Mouse (Mus musculus) midbrain, embryonic 13.5 days (tissue): ENCODE data around the gene Zfp708. TPM values are rescaled to one million over a fixed set of nuclear protein-coding genes. Genes with fewer than 3 reads are reported as not detected.
"Not testable (repeated sequence)": the region's sequence is repeated elsewhere in the genome, so short reads cannot be mapped to it uniquely, and the experiment has no call there.

Source experiments
- ATAC-seq: fragments of 200-750 bp; cut with Nextera tagmentation; 2 replicates; pipeline ENCODE4 v1.8.0; 2017; ENCODE audit warnings: mild to moderate bottlenecking, moderate TSS enrichment, moderate library complexity
- H3K27ac ChIP-seq: fragments of 300-500 bp; sonication (generic); 2 replicates; pipeline ENCODE4 v1.5.1; 2015; ENCODE audit warnings: inconsistent platforms, mild to moderate bottlenecking, moderate library complexity
- H3K27me3 ChIP-seq: fragments of 300-500 bp; sonication (generic); 2 replicates; pipeline ENCODE4 v1.6.1; 2015; ENCODE audit warnings: mild to moderate bottlenecking, inconsistent platforms
- H3K36me3 ChIP-seq: fragments of 300-500 bp; sonication (generic); 2 replicates; pipeline ENCODE4 v1.6.1; 2015; ENCODE audit warnings: mild to moderate bottlenecking, inconsistent platforms
- H3K4me1 ChIP-seq: fragments of 300-500 bp; sonication (generic); replicated peaks from 2 replicates; pipeline ENCODE4 v1.6.1; 2015; ENCODE audit warnings: inconsistent platforms
- H3K4me2 ChIP-seq: fragments of 300-500 bp; sonication (generic); replicated peaks from 2 replicates; pipeline ENCODE4 v1.6.1; 2015; ENCODE audit warnings: moderate library complexity, mild to moderate bottlenecking, inconsistent platforms
- H3K4me3 ChIP-seq: fragments of 300-500 bp; sonication (generic); replicated peaks from 2 replicates; pipeline ENCODE4 v1.5.1; 2015; ENCODE audit warnings: mild to moderate bottlenecking, inconsistent platforms
- H3K9ac ChIP-seq: fragments of 300-500 bp; sonication (generic); replicated peaks from 2 replicates; pipeline ENCODE4 v1.6.1; 2015; ENCODE audit warnings: mild to moderate bottlenecking, inconsistent platforms
- H3K9me3 ChIP-seq: fragments of 300-500 bp; sonication (generic); 2 replicates; pipeline ENCODE4 v1.6.1; 2016; ENCODE audit warnings: mild to moderate bottlenecking, inconsistent platforms
- WGBS: fragments of 180-500 bp; shearing (Covaris S2); methylation state at CpG from one replicate; pipeline ENCODE4 v1.1.7; 2015; 5-methylcytosine and 5-hydroxymethylcytosine counted together
- polyA plus RNA-seq: library from polyadenylated mRNA; unstranded; fragments of >200 nt; fragmentation: Nextera tagmentation; extraction: Ambion mirVana; gene quantifications from 2 replicates; pipeline ENCODE4 v1.2.1, GENCODE M21; 2015

The Zfp708 gene
- polyA plus RNA-seq, result 9.5 and 10.1 TPM in 2 replicates

DNA sequence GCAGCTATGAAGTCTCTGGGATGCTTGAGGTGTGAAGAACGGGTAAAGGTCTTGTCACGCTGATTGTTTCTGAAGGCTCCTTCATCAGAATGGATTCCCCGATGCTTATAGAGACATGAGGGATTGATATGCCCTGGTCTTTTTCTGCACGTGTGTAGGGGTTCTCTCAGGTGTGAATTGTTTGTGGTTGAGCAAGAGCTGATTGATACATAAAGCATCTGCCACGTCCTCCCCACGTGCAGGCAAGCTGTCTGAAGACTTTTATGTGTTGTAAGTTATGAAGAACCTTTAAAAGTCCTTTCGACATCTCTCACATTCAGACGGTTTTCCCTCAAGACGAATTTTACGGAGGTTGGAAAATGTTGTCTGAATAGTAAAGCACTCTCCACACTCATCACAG, at the start of gene Zfp708:
Zfp708 (minus strand) TSS at position 101 of the 400 bp plus-strand sequence.
- Histone ChIP-seq H3K9me3 (no peaks in the 10 kb centered on the region), H3K9ac (no peak within 1 kb of the TSS), H3K4me2 (no peak within 1 kb of the TSS), H3K27ac (no peak within 1 kb of the TSS), H3K36me3 (no peaks in the 10 kb centered on the region), H3K4me1 (no peaks in the 10 kb centered on the region), H3K4me3 (no peak within 1 kb of the TSS), H3K27me3 (no peaks in the 10 kb centered on the region)
- WGBS, result 91% methylated on average over 10 of the region's 10 CpGs
- ATAC-seq, result no peak

GRCm38 (mm10) chr13:67128038-67128721, 30.4 kb upstream of the Zfp708 start:
- 0% methylated on average over 18 of the region's 18 CpGs for WGBS

DNA sequence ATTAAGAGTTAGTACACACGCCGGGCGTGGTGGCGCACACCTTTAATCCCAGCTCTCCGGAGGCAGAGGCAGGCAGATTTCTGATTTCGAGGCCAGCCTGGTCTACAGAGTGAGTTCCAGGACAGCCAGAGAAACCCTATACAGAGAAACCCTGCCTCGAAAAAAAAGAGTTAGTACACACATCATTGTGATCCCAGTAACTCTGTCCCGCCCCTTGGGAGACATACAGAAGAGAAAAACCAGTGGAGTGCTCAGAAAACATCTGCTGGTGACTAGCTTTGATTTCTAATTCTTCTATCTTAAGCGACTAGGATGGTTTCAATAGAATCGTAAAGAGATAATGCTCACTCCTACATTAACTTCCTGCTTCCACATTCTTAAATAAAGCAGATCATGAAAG, 29.7 kb upstream of the Zfp708 start:
- not testable (repeated sequence) for H3K9me3 ChIP-seq, H3K27ac ChIP-seq, H3K36me3 ChIP-seq, H3K27me3 ChIP-seq, H3K4me1 ChIP-seq, H3K9ac ChIP-seq
- WGBS, result 81% methylated on average over 10 of the region's 10 CpGs
- peak overlapping the region; percentile 66 for H3K4me3 ChIP-seq
- peak; percentile 28 for ATAC-seq
- peak overlapping the region; percentile 71 for H3K4me2 ChIP-seq

More at GRCm38 (mm10) chr13:67128038-67128721, 30.4 kb upstream of the Zfp708 start:
- peaks cover 9% of the 10 kb centered on the region; the same call in 1 of the 2 replicates for H3K4me1 ChIP-seq
- H3K27ac ChIP-seq, result peak overlapping the region; percentile 57
- H3K27me3 ChIP-seq, result no peaks in the 10 kb centered on the region
- peak; percentile 99 for ATAC-seq
- no peaks in the 10 kb centered on the region for H3K9me3 ChIP-seq
- H3K36me3 ChIP-seq, result no peaks in the 10 kb centered on the region
- H3K9ac ChIP-seq, result peak overlapping the region; percentile 68
- peak overlapping the region; percentile 66 for H3K4me3 ChIP-seq
- peak overlapping the region; percentile 71 for H3K4me2 ChIP-seq

DNA sequence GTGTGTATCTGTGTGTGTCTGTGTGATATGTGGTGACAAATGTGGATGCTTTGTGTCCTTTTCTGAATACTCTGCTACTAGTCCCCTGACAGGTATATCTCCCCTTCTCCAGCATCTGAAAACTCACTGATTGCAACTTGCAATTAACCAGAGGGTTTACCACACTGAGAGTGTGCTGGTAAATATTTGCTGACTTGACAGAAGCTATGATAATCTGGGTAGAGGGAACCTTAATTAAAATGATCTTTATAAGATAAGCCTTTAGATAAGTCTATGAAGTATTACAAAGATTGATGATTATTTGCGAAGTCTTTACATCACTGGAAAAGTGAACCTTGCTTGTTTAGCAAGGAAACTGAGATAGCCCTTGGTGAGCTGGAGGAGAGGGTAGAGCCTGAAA, 26.7 kb upstream of the Zfp708 start:
- peaks cover 9% of the 10 kb centered on the region; the same call in 1 of the 2 replicates for H3K4me1 ChIP-seq
- H3K36me3 ChIP-seq, result no peaks in the 10 kb centered on the region
- no peak overlapping the region for H3K4me2 ChIP-seq
- H3K27me3 ChIP-seq, result no peaks in the 10 kb centered on the region
- WGBS, result 82% methylated on average over 1 of the region's 1 CpGs
- no peaks in the 10 kb centered on the region for H3K9me3 ChIP-seq
- no peak for ATAC-seq
- H3K27ac ChIP-seq, result no peak overlapping the region
- no peak overlapping the region for H3K9ac ChIP-seq
- H3K4me3 ChIP-seq, result no peak overlapping the region

DNA sequence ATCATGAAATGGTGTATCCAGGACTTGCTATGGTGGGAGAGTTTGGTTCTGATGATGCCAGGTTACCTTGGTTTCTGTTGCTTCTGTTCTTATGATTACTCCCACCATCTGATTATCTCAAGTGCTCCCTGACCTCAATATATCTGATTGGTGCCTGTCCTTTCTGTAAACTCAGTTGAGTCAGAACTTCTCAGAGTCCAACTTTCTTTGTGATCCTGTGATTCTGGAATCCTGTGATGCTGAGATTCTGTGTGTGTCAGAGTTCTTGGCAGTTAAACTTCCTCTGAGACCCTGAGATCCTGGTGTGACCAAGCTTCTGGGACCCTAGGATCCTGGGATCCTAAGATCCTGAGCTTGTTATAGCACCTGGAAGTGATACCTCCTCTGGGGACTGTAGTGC, 23.6 kb upstream of the Zfp708 start, which contains the start of gene Zfp759:
Zfp759 (plus strand) TSS at position 301 of the 400 bp plus-strand sequence.
- not testable (repeated sequence) for H3K36me3 ChIP-seq, H3K9ac ChIP-seq, H3K4me2 ChIP-seq, H3K4me1 ChIP-seq, H3K4me3 ChIP-seq, H3K9me3 ChIP-seq, H3K27me3 ChIP-seq, H3K27ac ChIP-seq, ATAC-seq

GRCm38 (mm10) chr13:67116163-67116562, 18.4 kb upstream of the Zfp708 start, which contains the start of gene Rslcan18:
Gene Rslcan18 (minus strand): TSS chr13:67116263.
- H3K4me3 ChIP-seq, H3K4me2 ChIP-seq, H3K9ac ChIP-seq, H3K27me3 ChIP-seq, H3K27ac ChIP-seq, H3K36me3 ChIP-seq, H3K4me1 ChIP-seq, ATAC-seq, H3K9me3 ChIP-seq: not testable (repeated sequence)
- 90% methylated on average over 8 of the region's 8 CpGs for WGBS

DNA sequence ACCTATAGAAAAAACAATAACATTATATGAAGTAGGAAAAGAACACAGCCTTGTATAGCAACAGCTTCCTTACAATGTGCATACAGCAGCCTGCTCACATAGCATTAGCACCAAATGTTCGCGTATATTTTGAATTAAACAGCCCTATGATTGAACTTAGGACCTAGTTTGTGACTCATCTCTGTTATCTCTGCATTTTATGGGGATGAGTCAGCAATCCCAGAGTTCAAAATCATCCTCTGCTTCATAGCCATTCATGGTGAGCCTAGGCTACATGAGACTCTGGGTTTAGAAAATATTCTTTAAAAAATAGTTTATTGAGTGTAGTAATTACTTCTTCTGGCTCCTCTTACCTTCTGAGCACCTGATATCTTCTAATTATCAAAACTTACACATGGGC, 15.5 kb upstream of the Zfp708 start:
- Histone ChIP-seq H3K27ac (no peak overlapping the region), H3K27me3 (no peaks in the 10 kb centered on the region), H3K9me3 (no peaks in the 10 kb centered on the region), H3K4me1 (peaks cover 4% of the 10 kb centered on the region; the same call in 1 of the 2 replicates), H3K4me3 (no peak overlapping the region), H3K36me3 (no peaks in the 10 kb centered on the region), H3K4me2 (no peak overlapping the region), H3K9ac (no peak overlapping the region)
- WGBS, result 91% methylated on average over 2 of the region's 2 CpGs
- no peak for ATAC-seq

GRCm38 (mm10) chr13:67112096-67112495, 14.3 kb upstream of the Zfp708 start:
- ATAC-seq, result no peak
- H3K4me1 ChIP-seq, result peaks cover 13% of the 10 kb centered on the region
- no peak overlapping the region for H3K4me2 ChIP-seq
- no peak overlapping the region for H3K27ac ChIP-seq
- H3K9ac ChIP-seq, result no peak overlapping the region
- no peaks in the 10 kb centered on the region for H3K9me3 ChIP-seq
- 80% methylated on average over 12 of the region's 12 CpGs for WGBS
- H3K4me3 ChIP-seq, result no peak overlapping the region
- H3K27me3 ChIP-seq, result no peaks in the 10 kb centered on the region
- no peaks in the 10 kb centered on the region for H3K36me3 ChIP-seq

DNA sequence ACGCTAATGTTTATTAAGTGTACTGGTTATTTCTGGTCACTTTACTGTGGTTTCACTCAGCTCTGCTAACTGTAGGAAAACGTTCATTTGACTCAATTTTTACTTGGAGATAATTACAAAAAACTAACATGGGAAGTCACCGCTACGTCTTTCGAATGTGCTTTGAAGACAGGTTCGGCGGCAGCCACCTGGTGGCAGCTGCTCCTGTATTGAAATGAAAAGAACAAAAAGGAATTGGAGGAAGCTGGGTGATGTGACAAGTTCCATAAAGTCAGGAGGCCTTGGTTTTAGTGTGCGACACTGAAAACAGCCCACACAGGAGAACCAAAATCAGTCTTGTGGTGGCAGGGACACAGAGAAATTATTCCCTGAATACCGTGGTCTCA, 11.0 kb upstream of the Zfp708 start:
- no peaks in the 10 kb centered on the region for H3K9me3 ChIP-seq
- H3K4me2 ChIP-seq, result peak overlapping the region; percentile 69
- no peaks in the 10 kb centered on the region for H3K27me3 ChIP-seq
- H3K4me1 ChIP-seq, result peaks cover 13% of the 10 kb centered on the region
- no peaks in the 10 kb centered on the region for H3K36me3 ChIP-seq
- peak overlapping the region; percentile 44; the same call in 1 of the 2 replicates for H3K27ac ChIP-seq
- ATAC-seq, result no peak
- peak overlapping the region; percentile 59 for H3K4me3 ChIP-seq
- WGBS, result 4% methylated on average over 9 of the region's 9 CpGs
- peak overlapping the region; percentile 39; the same call in 1 of the 2 replicates for H3K9ac ChIP-seq

GRCm38 (mm10) chr13:67108194-67108820, 10.5 kb upstream of the Zfp708 start, which contains the start of gene Gm28557:
Gene Gm28557 (minus strand): TSS chr13:67108604.
- WGBS, result under 1% methylated on average over 17 of the region's 17 CpGs
- peak; percentile 97 for ATAC-seq
- H3K27ac ChIP-seq, result peak within 1 kb of the TSS; percentile 44; the same call in 1 of the 2 replicates
- H3K27me3 ChIP-seq, result no peaks in the 10 kb centered on the region
- H3K4me2 ChIP-seq, result peak within 1 kb of the TSS; percentile 69
- peak within 1 kb of the TSS; percentile 64 for H3K9ac ChIP-seq
- H3K9me3 ChIP-seq, result no peaks in the 10 kb centered on the region
- H3K36me3 ChIP-seq, result no peaks in the 10 kb centered on the region
- peak within 1 kb of the TSS; percentile 59 for H3K4me3 ChIP-seq
- peaks cover 13% of the 10 kb centered on the region for H3K4me1 ChIP-seq

GRCm38 (mm10) chr13:67107681-67108080, 9.9 kb upstream of the Zfp708 start:
- H3K4me1 ChIP-seq, result peaks cover 13% of the 10 kb centered on the region
- ATAC-seq, result no peak
- H3K4me3 ChIP-seq, result peak overlapping the region; percentile 59
- 68% methylated on average over 9 of the region's 9 CpGs for WGBS
- H3K27ac ChIP-seq, result no peak overlapping the region
- no peaks in the 10 kb centered on the region for H3K36me3 ChIP-seq
- peak overlapping the region; percentile 69 for H3K4me2 ChIP-seq
- H3K27me3 ChIP-seq, result no peaks in the 10 kb centered on the region
- no peaks in the 10 kb centered on the region for H3K9me3 ChIP-seq
- peak overlapping the region; percentile 64 for H3K9ac ChIP-seq

GRCm38 (mm10) chr13:67090154-67090553, 7.6 kb downstream of the Zfp708 start:
- WGBS, result 87% methylated on average over 1 of the region's 1 CpGs
- ATAC-seq, result no peak

More at GRCm38 (mm10) chr13:67090154-67090553, 7.6 kb downstream of the Zfp708 start:
- Histone ChIP-seq H3K9me3 (no peaks in the 10 kb centered on the region), H3K27ac (no peak overlapping the region), H3K4me2 (no peak overlapping the region), H3K9ac (no peak overlapping the region), H3K4me3 (no peak overlapping the region), H3K27me3 (no peaks in the 10 kb centered on the region), H3K36me3 (no peaks in the 10 kb centered on the region), H3K4me1 (no peaks in the 10 kb centered on the region)
